Mouse (Mus musculus) erythroblast, embryonic 14.5 days (primary cell): ENCODE measurements around the gene Bub1. TPM values are rescaled to one million over a fixed set of nuclear protein-coding genes. Genes with fewer than 3 reads are reported as not detected.
A peak's percentile ranks its signal among the peaks of the same experiment; 100 is the strongest.

ENCODE experiments used
- H3K27me3 ChIP-seq: 2 replicates; pipeline ENCODE4 v1.6.1; 2012; ENCODE audit warnings: inconsistent platforms; ENCODE audit not compliant: control insufficient read depth
- H3K36me3 ChIP-seq: 2 replicates; pipeline ENCODE4 v1.6.1; 2012; ENCODE audit warnings: mild to moderate bottlenecking, inconsistent platforms; ENCODE audit not compliant: control insufficient read depth
- H3K4me1 ChIP-seq: 2 replicates; pipeline ENCODE4 v1.6.1; 2012; ENCODE audit warnings: inconsistent platforms; ENCODE audit not compliant: control insufficient read depth
- H3K4me3 ChIP-seq: replicated peaks from 2 replicates; pipeline ENCODE3; 2012; ENCODE audit warnings: moderate library complexity, mild to moderate bottlenecking, inconsistent platforms
- H3K9me3 ChIP-seq: 2 replicates; pipeline ENCODE4 v1.6.1; 2012; ENCODE audit warnings: low read length, inconsistent platforms, mixed read lengths; ENCODE audit not compliant: control insufficient read depth
- GATA1 ChIP-seq: IDR thresholded peaks from 2 replicates; pipeline ENCODE4 v1.6.1; 2012; ENCODE audit warnings: low read length, inconsistent platforms, mixed read lengths
- TAL1 ChIP-seq: IDR thresholded peaks from 3 replicates; pipeline ENCODE4 v1.6.1; 2012; ENCODE audit warnings: low read length, inconsistent platforms, mixed read lengths
- polyA plus RNA-seq: library from polyadenylated mRNA; stranded (reverse); fragments of >175 nt; gene quantifications from 2 replicates; pipeline ENCODE4 v1.2.3, GENCODE M21; 2012

Bub1 gene
- polyA plus RNA-seq: 1.3 and 1.6 TPM in 2 replicates

DNA sequence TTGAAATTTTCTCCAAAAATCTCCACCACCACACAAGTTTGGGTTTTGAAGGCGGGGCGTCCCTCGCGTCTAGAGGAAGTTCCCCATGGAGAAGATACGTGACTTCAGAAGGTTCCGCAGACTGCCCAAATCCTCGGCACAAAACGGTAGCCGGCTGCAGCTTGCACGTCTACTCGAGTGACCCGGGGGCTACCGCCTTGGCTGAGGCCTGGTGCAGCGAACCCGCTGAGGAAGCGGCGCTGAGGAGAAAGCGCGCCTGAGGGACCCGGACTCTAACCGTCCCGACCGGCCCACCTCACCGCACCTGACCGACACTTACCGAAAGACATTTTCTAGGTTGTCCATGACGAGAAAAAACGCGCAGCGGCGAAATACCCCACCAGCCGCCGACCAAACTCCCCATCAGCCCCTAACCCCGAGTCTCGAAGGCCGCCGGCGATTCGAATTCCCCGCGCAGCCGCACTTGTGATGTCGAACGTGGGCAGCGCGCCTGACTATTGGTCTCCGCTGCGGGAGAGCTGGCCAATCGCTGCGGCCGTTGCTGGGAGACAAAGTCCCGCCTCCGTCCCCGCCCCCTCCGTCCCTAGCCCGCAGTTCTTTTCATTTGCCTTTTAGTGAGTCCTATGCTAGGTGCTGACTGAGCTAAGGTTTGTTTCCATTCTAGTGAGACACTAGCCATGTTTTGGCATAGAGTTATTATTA lies at the start of gene Bub1:
TSS of gene Bub1 (minus strand) at position 465 of the 702 bp plus-strand sequence.
- Histone ChIP-seq H3K9me3 (no peaks in the 10 kb centered on the region), H3K4me1 (peaks cover 22% of the 10 kb centered on the region), H3K36me3 (peaks cover 34% of the 10 kb centered on the region), H3K4me3 (peak within 1 kb of the TSS; percentile 100), H3K27me3 (peaks cover 19% of the 10 kb centered on the region)
- no peak for TF ChIP-seq GATA1
- TF ChIP-seq TAL1: no peak

DNA sequence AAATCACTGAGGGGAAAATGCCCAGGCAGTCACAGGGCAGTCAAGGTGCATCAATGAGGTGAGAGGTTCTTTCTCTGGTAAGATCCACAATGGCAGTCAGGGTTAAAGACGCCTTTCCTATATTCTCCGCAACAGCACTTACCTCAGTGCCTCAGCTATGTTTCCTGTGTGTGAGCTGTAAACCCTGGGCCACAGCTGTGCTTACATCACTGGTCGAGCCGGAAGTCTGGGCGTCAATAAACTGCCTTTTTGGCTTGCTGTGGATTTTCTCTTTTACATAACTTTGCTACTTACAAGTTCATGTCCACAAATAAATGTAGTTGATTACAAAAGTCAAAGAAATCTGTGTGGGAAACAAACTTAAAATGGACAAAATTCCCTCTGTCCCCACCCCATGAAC lies 49.4 kb upstream of the Bub1 start:
- H3K27me3 ChIP-seq: no peaks in the 10 kb centered on the region
- TF ChIP-seq GATA1 (no peak), TAL1 (no peak)
- H3K4me1 ChIP-seq: no peaks in the 10 kb centered on the region
- no peak overlapping the region for H3K4me3 ChIP-seq
- H3K36me3 ChIP-seq: no peaks in the 10 kb centered on the region
- H3K9me3 ChIP-seq: no peaks in the 10 kb centered on the region

DNA sequence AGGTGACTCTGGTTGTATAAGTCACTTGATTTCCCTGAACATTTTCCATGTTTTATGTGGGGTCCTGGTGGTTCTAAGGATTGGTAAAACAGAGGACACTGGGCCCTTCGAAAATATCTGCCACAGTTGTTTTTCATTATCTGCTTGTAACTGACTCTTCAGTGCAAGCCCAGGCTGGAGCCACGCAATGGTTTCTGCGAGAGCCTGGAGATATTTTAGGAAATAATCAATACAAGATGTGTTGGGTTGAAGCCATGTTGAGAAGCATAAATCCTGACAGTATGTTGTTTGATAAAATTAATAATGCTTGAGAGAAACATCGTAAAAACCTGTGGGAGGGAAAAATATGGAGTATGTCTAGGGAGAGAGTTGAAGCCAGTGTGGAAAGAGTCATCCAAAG lies 32.7 kb upstream of the Bub1 start:
- Histone ChIP-seq H3K36me3 (no peaks in the 10 kb centered on the region), H3K27me3 (no peaks in the 10 kb centered on the region), H3K4me3 (no peak overlapping the region), H3K4me1 (no peaks in the 10 kb centered on the region), H3K9me3 (no peaks in the 10 kb centered on the region)
- no peak for TF ChIP-seq GATA1

GRCm38 (mm10) chr2:127854332-127854991 lies 22.8 kb upstream of the Bub1 start:
- no peaks in the 10 kb centered on the region for H3K27me3 ChIP-seq
- no peaks in the 10 kb centered on the region for H3K4me1 ChIP-seq
- no peaks in the 10 kb centered on the region for H3K36me3 ChIP-seq
- no peaks in the 10 kb centered on the region for H3K9me3 ChIP-seq
- no peak for TF ChIP-seq GATA1
- no peak for TF ChIP-seq TAL1
- no peak overlapping the region for H3K4me3 ChIP-seq

DNA sequence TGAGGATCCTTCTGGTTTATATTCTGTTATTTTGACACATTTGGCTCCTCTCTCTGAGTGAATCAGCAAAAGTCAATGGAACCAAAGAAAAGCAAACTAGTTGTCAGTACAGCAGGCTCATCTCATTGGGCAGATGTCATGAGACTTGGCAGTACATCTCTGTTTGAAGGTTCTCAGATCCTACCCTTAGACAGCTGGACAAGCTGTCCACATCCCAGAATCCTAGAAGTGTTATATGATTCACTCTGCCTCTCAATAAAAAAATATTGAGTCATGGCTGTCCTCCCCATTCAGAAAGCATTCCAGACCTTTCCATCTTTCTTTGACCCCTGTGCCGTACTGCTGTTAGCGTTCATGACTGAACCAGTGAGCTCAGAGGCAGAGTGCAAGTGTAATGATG lies 18.7 kb upstream of the Bub1 start:
- Histone ChIP-seq H3K36me3 (no peaks in the 10 kb centered on the region), H3K4me1 (no peaks in the 10 kb centered on the region), H3K27me3 (0 out of 2 replicates have a peak, but pooled peaks cover 2% of the 10 kb centered on the region), H3K9me3 (no peaks in the 10 kb centered on the region), H3K4me3 (no peak overlapping the region)
- TF ChIP-seq TAL1 (no peak), GATA1 (no peak)

DNA sequence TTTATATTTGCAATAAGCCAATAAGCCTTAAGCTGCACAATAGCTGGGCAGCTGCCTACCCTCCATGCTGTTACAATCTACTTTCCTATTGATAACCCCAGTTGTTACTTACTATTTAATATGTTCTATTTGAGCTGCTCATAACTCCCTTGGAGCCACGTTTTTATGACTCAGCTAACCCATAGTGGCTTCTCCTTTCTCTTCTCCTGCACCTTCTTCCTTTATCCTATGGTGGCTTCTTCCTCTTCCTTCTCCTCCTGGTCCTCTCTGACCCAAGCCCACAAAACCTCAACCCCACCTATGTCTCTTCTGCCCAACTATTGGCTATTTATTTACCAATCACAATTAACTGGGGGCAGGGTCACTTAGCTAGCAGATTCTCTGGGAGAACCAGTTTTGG lies 14.9 kb upstream of the Bub1 start:
- Histone ChIP-seq H3K9me3 (no peaks in the 10 kb centered on the region), H3K4me1 (no peaks in the 10 kb centered on the region), H3K36me3 (no peaks in the 10 kb centered on the region), H3K4me3 (no peak overlapping the region), H3K27me3 (peaks cover 15% of the 10 kb centered on the region)
- no peak for TF ChIP-seq GATA1
- no peak for TF ChIP-seq TAL1

- H3K9me3 ChIP-seq: no peaks in the 10 kb centered on the region
- H3K36me3 ChIP-seq: no peaks in the 10 kb centered on the region
- H3K27me3 ChIP-seq: peaks cover 20% of the 10 kb centered on the region
- H3K4me1 ChIP-seq: no peaks in the 10 kb centered on the region
- no peak overlapping the region for H3K4me3 ChIP-seq
- TF ChIP-seq GATA1 (no peak), TAL1 (no peak)
These were observed 14.3 kb upstream of the Bub1 start for GRCm38 (mm10) chr2:127846008-127846407.

- H3K9me3 ChIP-seq: no peaks in the 10 kb centered on the region
- H3K27me3 ChIP-seq: peaks cover 25% of the 10 kb centered on the region
- H3K36me3 ChIP-seq: no peaks in the 10 kb centered on the region
- H3K4me3 ChIP-seq: no peak overlapping the region
- TF ChIP-seq TAL1 (no peak), GATA1 (no peak)
- H3K4me1 ChIP-seq: no peaks in the 10 kb centered on the region
These were observed 13.8 kb upstream of the Bub1 start for GRCm38 (mm10) chr2:127845346-127845982.

GRCm38 (mm10) chr2:127842421-127842820 lies 10.8 kb upstream of the Bub1 start:
- no peak for TF ChIP-seq GATA1
- H3K9me3 ChIP-seq: no peaks in the 10 kb centered on the region
- H3K4me1 ChIP-seq: no peaks in the 10 kb centered on the region
- no peak overlapping the region for H3K4me3 ChIP-seq
- H3K36me3 ChIP-seq: no peaks in the 10 kb centered on the region
- peaks cover 56% of the 10 kb centered on the region for H3K27me3 ChIP-seq
